Mouse (Mus musculus) telencephalon, adult 2 months (tissue): ENCODE results near the gene Grk5.
A peak's percentile ranks its signal among the peaks of the same experiment; 100 is the strongest.

ENCODE experiments used
- DNase-seq: peaks from one replicate; pipeline ENCODE4 v3.0.0-alpha.2; 2011; ENCODE audit warnings: low read depth, low spot score

Gene Grk5

GRCm38 (mm10) chr19:61064386-61064785 lies 174.8 kb downstream of the Grk5 start:
- no peak for DNase-seq

GRCm38 (mm10) chr19:61065011-61065410 lies 175.5 kb downstream of the Grk5 start:
- DNase-seq, result no peak

- DNase-seq, result no peak
Measured at GRCm38 (mm10) chr19:61078622-61079021, 189.1 kb downstream of the Grk5 start.

GRCm38 (mm10) chr19:61080251-61080749 lies 190.8 kb downstream of the Grk5 start:
- DNase-seq, result no peak

- no peak for DNase-seq
Measured at GRCm38 (mm10) chr19:61083006-61083405, 193.5 kb downstream of the Grk5 start.

- DNase-seq, result peak; percentile 69
Measured at GRCm38 (mm10) chr19:61084149-61084940, 194.8 kb downstream of the Grk5 start.

GRCm38 (mm10) chr19:61085217-61085616 lies 195.7 kb downstream of the Grk5 start:
- no peak for DNase-seq

- DNase-seq, result no peak
Measured at GRCm38 (mm10) chr19:61087781-61088180, 198.2 kb downstream of the Grk5 start.

- DNase-seq, result no peak
Measured at GRCm38 (mm10) chr19:61089001-61089400, 199.5 kb downstream of the Grk5 start.

GRCm38 (mm10) chr19:61090541-61090940 lies 201.0 kb downstream of the Grk5 start:
- DNase-seq, result no peak

GRCm38 (mm10) chr19:61096776-61097175 lies 207.2 kb downstream of the Grk5 start:
- no peak for DNase-seq

GRCm38 (mm10) chr19:61097764-61098163 lies 208.2 kb downstream of the Grk5 start:
- peak; percentile 10 for DNase-seq

GRCm38 (mm10) chr19:61110184-61110583 lies 220.6 kb downstream of the Grk5 start:
- DNase-seq, result no peak

GRCm38 (mm10) chr19:61131096-61131495 lies 241.5 kb downstream of the Grk5 start:
- DNase-seq, result no peak

- DNase-seq, result no peak
Measured at GRCm38 (mm10) chr19:61138655-61139054, 249.1 kb downstream of the Grk5 start.

- peak; percentile 94 for DNase-seq
Measured at GRCm38 (mm10) chr19:61140342-61141206, 251.0 kb downstream of the Grk5 start, which contains the start of gene Zfp950. Zfp950 (minus strand) TSS chr19:61140840.

GRCm38 (mm10) chr19:61141299-61141698 lies 251.8 kb downstream of the Grk5 start:
- DNase-seq, result no peak
